Mouse (Mus musculus): ENCODE results near the gene Diaph2.

DNA sequence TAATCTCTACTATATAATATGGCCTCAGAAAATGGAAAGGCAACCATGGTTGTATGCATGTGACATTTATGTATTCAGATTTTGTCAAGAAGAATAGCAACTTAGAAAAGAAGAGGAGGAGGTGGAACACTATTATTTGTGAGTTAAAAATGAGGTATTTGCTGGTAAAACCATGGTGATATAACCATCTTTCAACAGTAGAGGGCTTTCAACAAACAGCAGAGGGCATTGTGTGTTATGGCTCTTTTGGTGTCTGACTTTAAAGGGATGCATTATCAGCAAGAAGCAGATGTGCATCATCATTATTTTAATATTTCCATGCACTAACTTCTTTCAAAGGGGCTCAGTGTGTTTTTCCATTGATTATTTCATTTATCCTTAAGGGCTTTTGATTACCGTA lies 731.3 kb downstream of the Diaph2 start:
- no peak for TF ChIP-seq POLR2A (IDR thresholded peaks at IDR 0.05; ENCODE audit: low read depth, low read length)
- no peak for TF ChIP-seq CTCF (IDR thresholded peaks at IDR 0.05; ENCODE audit: extremely low read depth, insufficient read depth, insufficient read length, insufficient replicate concordance)
